Mouse (Mus musculus): ENCODE measurements at regions not wholly inside any gene's neighbourhood (a gene's known extent, or its start where the extent isn't known, plus 50 kb on each side); places are given as distances from the start of the nearest gene placed in this dataset.
A peak's percentile ranks its signal among the peaks of the same experiment; 100 is the strongest.

GRCm38 (mm10) chr13:113736468-113736867 is 57.8 kb upstream of the Arl15 start:
- Histone ChIP-seq H3K36me3 (ENCODE audit: insufficient read depth, low read length) (no peaks in the 10 kb centered on the region), H3K4me1 (ENCODE audit: insufficient read depth, low read length) (0 out of 2 replicates have a peak, but pooled peaks cover 3% of the 10 kb centered on the region), H3K27me3 (ENCODE audit: insufficient read depth, low read length) (no peaks in the 10 kb centered on the region), H3K9me3 (ENCODE audit: low read length) (no peaks in the 10 kb centered on the region), H3K27ac (ENCODE audit: low read depth, low read length) (no peak overlapping the region), H3K9ac (replicated peaks; ENCODE audit: low read length, poor library complexity, severe bottlenecking) (no peak overlapping the region), H3K4me2 (ENCODE audit: low read depth, low read length, poor library complexity, severe bottlenecking) (no peak overlapping the region), H3K4me3 (ENCODE audit: low read depth, low read length) (no peak overlapping the region)
- 79% methylated on average over 13 of the region's 13 CpGs for WGBS
- ATAC-seq (ENCODE audit: low FRiP score) (no peak), DNase-seq (ENCODE audit: low spot score) (no peak)
- TF ChIP-seq CTCF (IDR thresholded peaks at IDR 0.05), result no peak

- Histone ChIP-seq H3K4me3 (ENCODE audit: low read depth, low read length) (no peak overlapping the region), H3K36me3 (ENCODE audit: insufficient read depth, low read length) (no peaks in the 10 kb centered on the region), H3K27me3 (ENCODE audit: insufficient read depth, low read length) (no peaks in the 10 kb centered on the region), H3K9ac (replicated peaks; ENCODE audit: low read length, poor library complexity, severe bottlenecking) (0 out of 2 replicates have a peak overlapping the region, but pooled peaks have one; percentile 24), H3K9me3 (ENCODE audit: low read length) (no peaks in the 10 kb centered on the region), H3K27ac (ENCODE audit: low read depth, low read length) (peak overlapping the region; percentile 47), H3K4me2 (ENCODE audit: low read depth, low read length, poor library complexity, severe bottlenecking) (no peak overlapping the region), H3K4me1 (ENCODE audit: insufficient read depth, low read length) (0 out of 2 replicates have a peak, but pooled peaks cover 3% of the 10 kb centered on the region)
- 45% methylated on average over 18 of the region's 18 CpGs for WGBS
- no peak for TF ChIP-seq CTCF (IDR thresholded peaks at IDR 0.05)
- ATAC-seq (ENCODE audit: low FRiP score), result no peak
- DNase-seq (ENCODE audit: low spot score), result no peak
Observed at GRCm38 (mm10) chr13:113735611-113736285, 58.6 kb upstream of the Arl15 start.

DNA sequence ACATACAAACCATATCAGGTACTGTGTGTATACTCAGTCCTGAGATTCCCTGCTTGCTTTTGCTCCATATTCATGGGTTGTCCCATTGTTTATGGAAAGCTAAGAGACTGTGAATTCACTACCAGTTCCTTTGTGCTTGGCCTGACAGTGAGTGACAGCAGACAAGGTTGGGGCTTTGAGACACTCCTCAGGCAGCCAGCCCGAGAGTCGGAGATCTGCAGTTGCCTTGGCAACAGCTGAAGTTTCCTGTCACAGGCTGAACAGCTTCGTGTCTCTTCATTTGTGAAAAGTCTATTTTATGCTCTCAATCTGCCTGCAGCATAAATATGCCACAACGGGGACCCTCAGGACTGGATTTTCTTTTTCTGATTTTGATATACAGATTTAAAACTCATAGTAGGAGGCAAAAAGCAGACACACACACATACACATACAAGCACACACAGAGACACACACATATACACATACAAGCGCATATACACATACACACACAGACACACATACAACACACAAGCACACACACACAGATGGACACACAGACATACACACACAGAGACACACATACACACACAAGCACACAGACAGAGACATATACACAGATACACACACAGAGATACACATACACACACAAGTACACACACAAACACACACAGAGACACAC is 60.0 kb upstream of the Arl15 start:
- Histone ChIP-seq H3K4me2 (ENCODE audit: low read depth, low read length, poor library complexity, severe bottlenecking) (no peak overlapping the region; the same call in 1 of the 2 replicates), H3K9ac (replicated peaks; ENCODE audit: low read length, poor library complexity, severe bottlenecking) (no peak overlapping the region), H3K4me1 (ENCODE audit: insufficient read depth, low read length) (0 out of 2 replicates have a peak, but pooled peaks cover 3% of the 10 kb centered on the region), H3K27me3 (ENCODE audit: insufficient read depth, low read length) (no peaks in the 10 kb centered on the region), H3K4me3 (ENCODE audit: low read depth, low read length) (no peak overlapping the region), H3K27ac (ENCODE audit: low read depth, low read length) (peak overlapping the region; percentile 83), H3K36me3 (ENCODE audit: insufficient read depth, low read length) (no peaks in the 10 kb centered on the region), H3K9me3 (ENCODE audit: low read length) (no peaks in the 10 kb centered on the region)
- no peak for TF ChIP-seq CTCF (IDR thresholded peaks at IDR 0.05)
- DNase-seq (ENCODE audit: low spot score) (peak; percentile 89), ATAC-seq (ENCODE audit: low FRiP score) (peak; percentile 94)
- 15% methylated on average over 5 of the region's 5 CpGs for WGBS

DNA sequence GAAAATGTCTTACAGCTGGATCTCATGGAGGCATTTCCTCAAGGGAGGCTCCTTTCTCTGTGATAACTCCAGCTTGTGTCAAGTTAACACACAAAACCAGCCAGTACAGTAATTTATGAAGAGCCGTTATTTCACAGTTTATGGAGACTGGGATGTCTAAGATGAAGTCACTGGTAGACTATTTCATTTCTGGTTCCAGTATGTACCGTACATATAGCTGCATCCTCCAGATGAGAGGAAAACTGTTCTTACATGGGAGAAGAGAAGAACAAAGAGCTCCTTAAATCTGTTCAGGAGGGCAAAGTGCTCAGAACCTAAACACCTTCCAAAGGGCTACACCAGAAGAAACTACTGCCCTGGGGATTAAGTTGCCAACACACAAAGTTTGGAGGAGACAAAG is 60.6 kb upstream of the Arl15 start:
- Histone ChIP-seq H3K36me3 (ENCODE audit: insufficient read depth, low read length) (no peaks in the 10 kb centered on the region), H3K27me3 (ENCODE audit: insufficient read depth, low read length) (no peaks in the 10 kb centered on the region), H3K27ac (ENCODE audit: low read depth, low read length) (peak overlapping the region; percentile 83), H3K9me3 (ENCODE audit: low read length) (no peaks in the 10 kb centered on the region), H3K4me3 (ENCODE audit: low read depth, low read length) (no peak overlapping the region), H3K9ac (replicated peaks; ENCODE audit: low read length, poor library complexity, severe bottlenecking) (no peak overlapping the region), H3K4me2 (ENCODE audit: low read depth, low read length, poor library complexity, severe bottlenecking) (no peak overlapping the region), H3K4me1 (ENCODE audit: insufficient read depth, low read length) (0 out of 2 replicates have a peak, but pooled peaks cover 3% of the 10 kb centered on the region)
- ATAC-seq (ENCODE audit: low FRiP score) (no peak), DNase-seq (ENCODE audit: low spot score) (no peak)
- no peak for TF ChIP-seq CTCF (IDR thresholded peaks at IDR 0.05)
- whole genome bisulfite sequencing, result 35% methylated on average over 2 of the region's 2 CpGs

GRCm38 (mm10) chr13:113730776-113731400 is 63.4 kb upstream of the Arl15 start:
- H3K9ac ChIP-seq (replicated peaks; ENCODE audit: low read length, poor library complexity, severe bottlenecking), result no peak overlapping the region
- DNase-seq (ENCODE audit: low spot score) (no peak), ATAC-seq (ENCODE audit: low FRiP score) (no peak)
- H3K4me1 ChIP-seq (ENCODE audit: insufficient read depth, low read length), result peaks cover 4% of the 10 kb centered on the region; the same call in 1 of the 2 replicates
- no peak overlapping the region for H3K4me3 ChIP-seq (ENCODE audit: low read depth, low read length)
- H3K27me3 ChIP-seq (ENCODE audit: insufficient read depth, low read length), result no peaks in the 10 kb centered on the region
- 29% methylated on average over 8 of the region's 8 CpGs for WGBS
- TF ChIP-seq CTCF (IDR thresholded peaks at IDR 0.05), result no peak
- H3K9me3 ChIP-seq (ENCODE audit: low read length), result no peaks in the 10 kb centered on the region
- no peak overlapping the region for H3K4me2 ChIP-seq (ENCODE audit: low read depth, low read length, poor library complexity, severe bottlenecking)
- no peak overlapping the region for H3K27ac ChIP-seq (ENCODE audit: low read depth, low read length)
- no peaks in the 10 kb centered on the region for H3K36me3 ChIP-seq (ENCODE audit: insufficient read depth, low read length)
